ENCODE assay signal across 8 mouse cellular contexts in genomic region chr11:87404876-87405275, GRCm38 (mm10). TPM values are rescaled to one million over a fixed set of nuclear protein-coding genes. Genes with fewer than 3 reads are reported as not detected.
DNase-seq lines count a peak whose midpoint lies in the region; ATAC-seq and TF ChIP-seq lines count a peak whose summit lies in the region.

Rad51c (minus strand) TSS chr11:87404954.
Tex14 (plus strand) TSS chr11:87405065.

- H3K9me3 ChIP-seq in heart, embryonic 15.5 days (replicated peaks), result no peaks in the 10 kb centered on the region

- peak within 1 kb of the TSS; percentile 68 for H3K4me2 ChIP-seq in heart, embryonic 15.5 days

- TF ChIP-seq POLR2A in spleen, adult 2 months (IDR thresholded peaks at IDR 0.05; ENCODE audit: low read depth, low read length), result no peak
- no peak for TF ChIP-seq POLR2A in liver, adult 2 months (IDR thresholded peaks at IDR 0.05; ENCODE audit: extremely low read depth, insufficient read depth, low read length)

- no peaks in the 10 kb centered on the region for H3K79me2 ChIP-seq in liver, adult 2 months (ENCODE audit: control insufficient read depth, insufficient read depth, low read length)

- H3K4me3 ChIP-seq in spleen, adult 2 months (ENCODE audit: extremely low read depth, insufficient read depth, insufficient read length), result peak within 1 kb of the TSS; percentile 67
- H3K4me3 ChIP-seq in heart, embryonic 15.5 days, result peak within 1 kb of the TSS; percentile 65
- peak within 1 kb of the TSS; percentile 75 for H3K4me3 ChIP-seq in liver, adult 2 months (ENCODE audit: insufficient read depth, low read depth, low read length)

- no peaks in the 10 kb centered on the region for H3K4me1 ChIP-seq in spleen, adult 2 months (ENCODE audit: control insufficient read depth, insufficient read depth, insufficient read length)
- H3K4me1 ChIP-seq in heart, embryonic 15.5 days (replicated peaks), result peaks cover 4% of the 10 kb centered on the region
- no peaks in the 10 kb centered on the region for H3K4me1 ChIP-seq in liver, adult 2 months (ENCODE audit: control insufficient read depth, insufficient read depth, low read length)

- no peaks in the 10 kb centered on the region for H3K27me3 ChIP-seq in spleen, adult 2 months (ENCODE audit: control insufficient read depth, insufficient read depth, low read length)
- no peaks in the 10 kb centered on the region for H3K27me3 ChIP-seq in heart, embryonic 15.5 days
- no peaks in the 10 kb centered on the region for H3K27me3 ChIP-seq in liver, adult 2 months (ENCODE audit: control insufficient read depth, insufficient read depth, low read length)

- 86% methylated on average over 27 of the region's 27 CpGs for WGBS in spleen, adult 2 months
- WGBS in heart, embryonic 15.5 days, result 71% methylated on average over 27 of the region's 27 CpGs
- WGBS in liver, adult 2 months, result 78% methylated on average over 27 of the region's 27 CpGs

- peak; percentile 35 to 45 for DNase-seq in frontal cortex, postnatal 10 days (ENCODE audit: low spot score in 2 of 2)
- peak in 1 of 2 experiments; percentile 26 for DNase-seq in spleen, adult 2 months (ENCODE audit: low read depth in 1 of 2, low spot score in 2 of 2)
- no peak for DNase-seq in spleen, adult 12 weeks (ENCODE audit: low spot score)
- DNase-seq in liver, adult 2 months (ENCODE audit: extremely low read depth, low read depth, low spot score), result no peak
- peak; percentile 28 for DNase-seq in right cerebral cortex, postnatal 4 days

- H3K36me3 ChIP-seq in spleen, adult 2 months (ENCODE audit: control insufficient read depth, insufficient read depth, low read length), result no peaks in the 10 kb centered on the region
- no peaks in the 10 kb centered on the region; the same call in 1 of the 2 replicates for H3K36me3 ChIP-seq in heart, embryonic 15.5 days
- H3K36me3 ChIP-seq in liver, adult 2 months (ENCODE audit: control insufficient read depth, insufficient read depth, low read length), result no peaks in the 10 kb centered on the region

- TF ChIP-seq CTCF in spleen, adult 2 months (IDR thresholded peaks at IDR 0.05; ENCODE audit: extremely low read depth, insufficient read depth, insufficient read length, insufficient replicate concordance), result no peak
- TF ChIP-seq CTCF in liver, adult 2 months (IDR thresholded peaks at IDR 0.05; ENCODE audit: low read depth, low read length), result no peak

- peak within 1 kb of the TSS; percentile 70 for H3K9ac ChIP-seq in heart, embryonic 15.5 days
- peak within 1 kb of the TSS; percentile 65 for H3K9ac ChIP-seq in liver, adult 2 months (ENCODE audit: low read depth, low read length)

- peak within 1 kb of the TSS; percentile 80 for H3K27ac ChIP-seq in spleen, adult 2 months (ENCODE audit: insufficient read depth, low read length)
- H3K27ac ChIP-seq in heart, embryonic 15.5 days, result peak within 1 kb of the TSS; percentile 92
- peak within 1 kb of the TSS; percentile 74 for H3K27ac ChIP-seq in liver, adult 2 months (replicated peaks; ENCODE audit: insufficient read depth, low read depth, low read length)

- no peak for ATAC-seq in frontal cortex, adult (ENCODE audit: low TSS enrichment)
- ATAC-seq in heart, embryonic 15.5 days (replicated peaks; ENCODE audit: insufficient number of reproducible peaks, insufficient read depth, low FRiP score, low read depth), result no peak; the same call in 1 of the 2 replicates
- no peak for ATAC-seq in granulocyte monocyte progenitor cell, adult 5-6 weeks (replicated peaks; ENCODE audit: poor library complexity, severe bottlenecking)

RNA-seq across cellular contexts. Expression of gene Rad51c, which starts in this region (rescaled TPM):
- 0.56 and 0.67 TPM in 2 replicates for polyA plus RNA-seq in spleen, adult 2 months (2012; rRNA removed)
- 8.5 and 9.5 TPM in 2 replicates for polyA plus RNA-seq in heart, embryonic 15.5 days (2015; fragmentation: Nextera tagmentation; extraction: Ambion mirVana)
- total RNA-seq in liver, adult 2 months (2014; rRNA removed), result 0.28 and 0.67 TPM in 2 replicates
- 0.16 and 0.32 TPM in 2 replicates for polyA plus RNA-seq in liver, adult 2 months (2012; rRNA removed)
- 1.8 and 6.5 TPM in 2 replicates for total RNA-seq in granulocyte monocyte progenitor cell, adult 5-6 weeks (2014; fragmentation: Nextera tagmentation)
- total RNA-seq in granulocyte monocyte progenitor cell, adult 5-6 weeks (2017), result 6.3 and 7.8 TPM in 2 replicates

RNA-seq across cellular contexts. Expression of gene Tex14, which starts in this region (rescaled TPM):
- 0.16 TPM in 2 replicates for polyA plus RNA-seq in spleen, adult 2 months (2012; rRNA removed)
- 0.24 and 0.27 TPM in 2 replicates for polyA plus RNA-seq in heart, embryonic 15.5 days (2015; fragmentation: Nextera tagmentation; extraction: Ambion mirVana)
- total RNA-seq in liver, adult 2 months (2014; rRNA removed), result 0.07 and 0.28 TPM in 2 replicates
- polyA plus RNA-seq in liver, adult 2 months (2012; rRNA removed), result 0.02 TPM in 1 of 2 replicates, not detected in the other
- total RNA-seq in granulocyte monocyte progenitor cell, adult 5-6 weeks (2014; fragmentation: Nextera tagmentation), result not detected in 2 replicates
- not detected in 2 replicates for total RNA-seq in granulocyte monocyte progenitor cell, adult 5-6 weeks (2017)

Comparison
In these comparisons a context has a peak if more than half of its experiments do, and no peak if none do; other contexts are left out.
1. DNase-seq: peak in frontal cortex, postnatal 10 days (2 of 2) and right cerebral cortex, postnatal 4 days (single experiment); none in spleen, adult 12 weeks (single experiment) and liver, adult 2 months (single experiment).
2. Peak in every context shown above with its lines, with median percentiles within 50 percentile points of each other: H3K27ac ChIP-seq and H3K4me3 ChIP-seq.